Mouse (Mus musculus) layer of hippocampus, adult 8-10 months (tissue): ENCODE measurements at regions not wholly inside any gene's neighbourhood (a gene's known extent, or its start where the extent isn't known, plus 50 kb on each side); places are given as distances from the start of the nearest gene placed in this dataset.
A peak's percentile ranks its signal among the peaks of the same experiment; 100 is the strongest.

Source experiments
- DNase-seq, 2 experiments: peaks; one replicate each; pipeline ENCODE4 v3.0.0; 2022; ENCODE audit warnings: low spot score in 2 of 2

- no peak for DNase-seq
These were observed 704.2 kb upstream of the Api5 start for GRCm38 (mm10) chr2:95142151-95142550.

- no peak for DNase-seq
These were observed 702.2 kb upstream of the Api5 start for GRCm38 (mm10) chr2:95140116-95140515.

GRCm38 (mm10) chr2:95136636-95137035, 698.7 kb upstream of the Api5 start:
- DNase-seq: peak; percentile 77

- DNase-seq: no peak
These were observed 693.2 kb upstream of the Api5 start for GRCm38 (mm10) chr2:95131181-95131580.

- DNase-seq: no peak
These were observed 690.8 kb upstream of the Api5 start for GRCm38 (mm10) chr2:95128721-95129120.

GRCm38 (mm10) chr2:95119544-95119943, 681.6 kb upstream of the Api5 start:
- DNase-seq: no peak

- no peak for DNase-seq
These were observed 659.1 kb upstream of the Api5 start for GRCm38 (mm10) chr2:95097055-95097454.

- no peak for DNase-seq
These were observed 616.7 kb upstream of the Api5 start for GRCm38 (mm10) chr2:95054636-95055035.

GRCm38 (mm10) chr2:95053866-95054265, 615.9 kb upstream of the Api5 start:
- DNase-seq: no peak
